Mouse (Mus musculus): ENCODE data around the gene Ugt1a8.

Ugt1a8 gene

GRCm38 (mm10) chr1:88235894-88236415 is 148.3 kb downstream of the Ugt1a8 start:
- no peak for DNase-seq (ENCODE audit: low read depth)

DNA sequence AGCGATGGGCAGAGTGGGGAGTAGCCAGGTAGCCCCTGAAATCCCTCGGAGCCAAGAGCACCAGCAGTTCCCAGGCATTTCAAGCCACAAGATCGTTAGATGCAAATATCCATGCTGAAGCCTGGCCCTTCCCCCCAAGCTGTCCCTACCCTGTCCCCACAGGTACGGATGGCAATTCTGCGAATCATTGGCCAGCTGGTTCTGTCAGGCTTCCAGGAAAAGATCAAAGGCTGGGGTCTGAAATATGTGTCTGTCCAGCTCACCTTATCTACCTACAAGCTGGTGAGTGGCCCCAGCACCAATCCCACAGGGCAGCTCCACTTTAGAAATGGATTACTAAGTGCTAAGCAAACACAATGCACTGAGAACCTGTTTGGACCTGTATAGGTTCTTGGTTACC is 149.7 kb downstream of the Ugt1a8 start:
- DNase-seq (ENCODE audit: low read depth) = no peak

DNA sequence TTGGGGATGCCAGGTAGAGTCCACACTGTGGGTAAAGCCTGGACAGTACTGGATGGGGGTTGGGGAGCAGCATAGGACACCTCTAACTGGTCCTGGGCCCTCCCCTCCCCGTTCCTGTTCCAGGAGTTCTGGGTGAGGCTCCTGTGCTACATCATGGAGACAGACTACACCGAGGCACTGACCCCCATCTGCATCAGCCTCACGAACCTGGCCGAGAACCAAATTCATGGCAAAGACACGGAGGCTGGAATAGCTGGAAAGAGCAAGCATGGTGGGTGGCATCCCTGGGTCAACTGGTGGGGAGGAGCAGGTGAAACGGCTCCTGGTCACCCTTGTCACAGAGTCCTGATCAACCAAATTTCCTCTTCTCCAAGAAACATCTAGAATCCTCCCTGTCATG is 151.2 kb downstream of the Ugt1a8 start:
- DNase-seq (ENCODE audit: low read depth) = no peak

- DNase-seq (ENCODE audit: low read depth) = no peak
Observed at GRCm38 (mm10) chr1:88240072-88240471, 152.5 kb downstream of the Ugt1a8 start.

GRCm38 (mm10) chr1:88240579-88240978 is 153.0 kb downstream of the Ugt1a8 start:
- DNase-seq (ENCODE audit: low read depth) = no peak

DNA sequence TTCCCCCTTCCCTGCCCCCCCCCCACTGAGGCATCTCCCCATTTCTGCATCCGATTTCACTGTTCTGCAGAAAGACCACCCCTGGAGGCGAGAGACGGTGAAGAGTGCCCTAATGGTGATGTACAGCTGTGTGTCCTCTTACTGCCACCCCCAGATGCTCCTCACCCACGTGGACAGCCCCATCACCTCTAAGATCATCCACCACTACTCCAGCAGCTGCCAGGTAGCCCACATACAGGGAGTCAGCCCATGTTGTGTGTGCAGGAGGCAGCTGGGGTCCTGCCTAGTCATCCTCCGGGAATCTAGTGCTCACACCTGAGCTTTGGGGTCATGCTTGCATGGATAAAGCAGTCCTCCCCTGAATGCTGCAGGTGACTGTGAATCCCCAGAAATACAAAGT is 156.2 kb downstream of the Ugt1a8 start:
- DNase-seq (ENCODE audit: low read depth) = no peak

DNA sequence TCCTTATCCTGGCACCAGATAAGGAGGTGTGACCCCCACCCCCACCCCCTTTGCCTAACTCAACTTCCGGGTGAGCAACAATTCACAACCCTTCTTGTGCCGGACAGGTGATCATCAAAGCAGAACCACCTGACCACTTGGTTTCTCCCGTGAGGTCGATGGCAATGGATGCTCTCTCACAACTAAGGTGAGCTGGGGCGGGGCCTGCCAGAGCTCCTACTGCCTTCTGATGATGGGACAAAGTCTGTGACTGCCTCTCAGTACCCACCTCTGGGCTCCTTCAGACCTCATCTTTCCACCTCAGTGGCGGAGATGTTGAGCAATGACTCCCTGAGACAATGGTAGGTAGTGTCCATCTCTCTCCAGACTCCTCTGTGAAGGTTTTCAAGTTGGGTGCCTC is 158.3 kb downstream of the Ugt1a8 start:
- DNase-seq (ENCODE audit: low read depth) = no peak

- no peak for DNase-seq (ENCODE audit: low read depth)
Observed at GRCm38 (mm10) chr1:88246386-88246785, 158.8 kb downstream of the Ugt1a8 start.

DNA sequence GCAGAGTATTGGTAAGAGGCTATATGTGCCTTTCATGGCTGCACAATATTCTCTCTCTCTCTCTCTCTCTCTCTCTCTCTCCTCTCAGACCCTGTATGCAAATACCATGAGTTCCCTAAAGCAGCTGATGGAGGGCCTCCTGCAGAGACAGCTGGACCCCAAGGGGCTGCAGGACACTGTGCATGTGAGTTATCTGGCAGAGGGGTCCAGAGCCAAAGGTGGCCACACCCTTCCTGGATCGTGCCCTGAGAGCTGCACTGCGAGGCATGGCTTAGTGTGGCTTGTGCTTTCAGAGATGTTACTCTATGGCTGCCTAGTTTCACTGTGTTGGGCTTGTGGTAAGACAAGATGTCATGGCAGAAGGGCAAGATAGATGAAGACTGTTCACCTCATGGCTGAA is 160.0 kb downstream of the Ugt1a8 start:
- no peak for DNase-seq (ENCODE audit: low read depth)

DNA sequence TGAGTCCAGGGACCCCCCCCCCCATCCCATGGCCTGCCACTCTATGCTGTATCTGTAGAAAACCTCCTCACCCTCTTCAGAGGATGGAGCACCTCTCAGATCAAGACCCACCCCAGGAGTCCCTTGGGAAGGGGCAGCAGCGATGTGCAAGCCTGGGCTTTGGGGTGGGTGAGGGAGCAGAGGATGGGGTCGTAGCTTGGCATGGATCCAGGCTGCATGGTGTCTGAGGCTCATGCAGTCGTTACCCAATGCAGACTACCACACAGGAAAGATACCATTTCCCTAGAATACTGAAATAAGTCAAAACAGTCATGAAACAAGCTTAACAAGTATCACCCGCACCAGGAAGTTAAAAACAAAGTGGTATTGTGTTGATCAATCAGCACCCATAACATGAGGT is 161.0 kb downstream of the Ugt1a8 start:
- no peak for DNase-seq (ENCODE audit: low read depth)

GRCm38 (mm10) chr1:88249596-88249995 is 162.0 kb downstream of the Ugt1a8 start:
- DNase-seq (ENCODE audit: low read depth) = no peak

DNA sequence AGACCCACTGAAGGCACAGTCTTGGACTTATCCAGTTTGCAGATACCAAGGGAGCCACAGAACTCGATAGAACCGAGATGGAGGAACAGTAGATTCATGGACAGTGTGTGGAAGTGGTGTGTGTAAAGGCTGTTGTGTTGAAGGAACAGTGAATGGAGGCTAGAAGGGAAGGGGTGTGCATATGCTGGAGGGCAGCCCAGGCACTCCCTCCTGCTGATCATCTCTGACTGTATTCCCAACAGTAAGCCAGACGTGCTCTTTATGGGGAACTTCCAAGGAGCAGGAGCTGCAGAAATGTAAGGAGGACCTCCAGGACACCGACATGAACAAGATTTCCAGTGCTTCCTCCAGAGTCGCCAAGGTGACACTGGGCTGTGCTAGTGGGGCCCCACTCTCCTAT is 162.4 kb downstream of the Ugt1a8 start:
- no peak for DNase-seq (ENCODE audit: low read depth)

- DNase-seq (ENCODE audit: low read depth) = no peak
Observed at GRCm38 (mm10) chr1:88253106-88253505, 165.5 kb downstream of the Ugt1a8 start.

DNA sequence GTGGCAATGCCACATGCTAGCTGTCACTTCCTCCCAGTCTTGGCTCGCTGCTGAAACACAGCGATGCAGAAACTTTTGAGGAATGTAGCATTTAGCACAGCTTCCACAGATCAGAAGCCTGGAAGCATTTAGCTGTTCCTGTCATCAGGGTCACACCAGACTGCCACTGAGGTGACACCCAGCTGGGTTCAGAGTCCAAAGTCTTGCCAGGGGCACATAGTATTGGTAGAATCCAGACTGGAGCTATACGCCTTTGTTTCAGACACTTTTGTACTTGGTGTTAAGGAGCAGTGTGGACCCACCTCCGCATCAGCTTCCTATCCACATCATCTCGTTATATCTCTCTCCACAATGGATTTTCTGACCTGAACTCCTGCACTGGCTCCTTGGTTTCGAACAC is 165.9 kb downstream of the Ugt1a8 start:
- no peak for DNase-seq (ENCODE audit: low read depth)

DNA sequence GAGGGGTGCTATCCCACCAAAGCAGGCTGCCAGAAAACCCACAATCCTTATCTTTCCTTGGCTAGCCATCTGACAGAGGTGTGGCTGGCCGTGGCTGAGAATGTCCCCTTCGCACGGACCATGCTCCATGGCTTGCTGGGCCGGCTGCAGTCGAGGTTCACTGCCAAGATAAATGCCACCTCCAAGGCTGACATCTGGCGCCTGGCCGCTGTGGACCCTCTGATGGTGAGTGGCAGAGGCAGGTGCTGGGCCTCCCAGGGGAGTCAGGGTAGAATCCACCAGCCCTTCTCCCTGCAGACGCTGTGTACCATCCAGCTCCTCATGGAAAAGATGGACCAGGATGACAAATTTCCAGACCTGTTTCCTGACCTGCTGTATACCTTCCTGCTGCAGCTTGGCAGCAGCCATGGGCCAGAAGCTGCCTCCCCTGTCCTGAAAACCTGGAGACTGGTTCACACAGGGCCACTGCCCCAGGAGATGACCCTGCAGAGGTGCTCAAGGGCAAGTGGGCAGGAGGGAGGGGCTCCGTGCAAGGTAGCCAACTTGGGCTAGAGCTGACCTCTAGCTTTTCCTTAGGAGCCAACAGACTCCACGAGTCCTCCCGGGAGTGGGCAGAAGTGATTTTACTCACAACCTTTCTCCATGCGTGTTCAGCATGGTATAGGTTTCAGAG is 167.3 kb downstream of the Ugt1a8 start:
- no peak for DNase-seq (ENCODE audit: low read depth)

DNA sequence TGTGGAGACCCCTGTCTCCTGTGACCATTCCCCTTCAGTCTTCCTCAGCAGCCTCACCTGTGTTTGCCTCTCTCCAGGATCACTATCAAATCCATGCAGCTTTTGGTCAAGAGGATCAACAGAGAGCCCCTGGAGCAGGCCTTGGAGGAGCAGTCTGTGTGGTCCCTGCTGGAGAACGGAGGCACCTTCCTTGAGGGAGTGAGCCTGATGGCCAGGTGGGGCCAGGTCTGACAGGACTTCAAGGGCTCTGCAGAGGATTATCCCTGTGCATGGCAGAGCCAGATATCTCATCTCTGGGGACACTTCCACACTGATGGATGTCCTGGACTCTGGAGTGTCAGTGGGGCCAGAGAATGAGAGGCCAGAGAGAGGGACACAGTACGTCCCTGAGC is 167.8 kb downstream of the Ugt1a8 start:
- DNase-seq (ENCODE audit: low read depth) = no peak

- no peak for DNase-seq (ENCODE audit: low read depth)
Observed at GRCm38 (mm10) chr1:88255989-88256754, 168.6 kb downstream of the Ugt1a8 start.

- DNase-seq (ENCODE audit: low read depth) = no peak
Observed at GRCm38 (mm10) chr1:88256886-88257663, 169.5 kb downstream of the Ugt1a8 start.

DNA sequence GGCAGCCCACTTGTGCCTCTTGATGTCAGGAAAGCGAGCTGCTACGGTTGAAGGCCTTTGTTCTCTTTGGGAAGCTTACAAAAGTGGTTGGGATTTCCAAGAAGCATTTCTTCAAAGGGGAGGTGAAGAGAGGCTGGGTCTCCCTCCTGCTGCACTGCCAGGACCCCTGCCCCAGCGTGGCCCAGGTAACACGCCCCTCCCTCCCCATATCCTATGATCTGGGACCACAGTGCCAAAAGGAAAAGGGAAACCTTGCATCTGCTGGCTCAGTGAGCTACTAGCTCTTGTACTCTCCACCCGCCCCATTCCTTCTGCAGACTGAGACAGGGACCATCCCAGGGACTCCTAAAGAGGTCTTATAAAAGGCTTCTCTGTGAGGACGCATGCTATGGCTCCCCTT is 170.1 kb downstream of the Ugt1a8 start:
- no peak for DNase-seq (ENCODE audit: low read depth)

- no peak for DNase-seq (ENCODE audit: low read depth)
Observed at GRCm38 (mm10) chr1:88258361-88258760, 170.7 kb downstream of the Ugt1a8 start.

DNA sequence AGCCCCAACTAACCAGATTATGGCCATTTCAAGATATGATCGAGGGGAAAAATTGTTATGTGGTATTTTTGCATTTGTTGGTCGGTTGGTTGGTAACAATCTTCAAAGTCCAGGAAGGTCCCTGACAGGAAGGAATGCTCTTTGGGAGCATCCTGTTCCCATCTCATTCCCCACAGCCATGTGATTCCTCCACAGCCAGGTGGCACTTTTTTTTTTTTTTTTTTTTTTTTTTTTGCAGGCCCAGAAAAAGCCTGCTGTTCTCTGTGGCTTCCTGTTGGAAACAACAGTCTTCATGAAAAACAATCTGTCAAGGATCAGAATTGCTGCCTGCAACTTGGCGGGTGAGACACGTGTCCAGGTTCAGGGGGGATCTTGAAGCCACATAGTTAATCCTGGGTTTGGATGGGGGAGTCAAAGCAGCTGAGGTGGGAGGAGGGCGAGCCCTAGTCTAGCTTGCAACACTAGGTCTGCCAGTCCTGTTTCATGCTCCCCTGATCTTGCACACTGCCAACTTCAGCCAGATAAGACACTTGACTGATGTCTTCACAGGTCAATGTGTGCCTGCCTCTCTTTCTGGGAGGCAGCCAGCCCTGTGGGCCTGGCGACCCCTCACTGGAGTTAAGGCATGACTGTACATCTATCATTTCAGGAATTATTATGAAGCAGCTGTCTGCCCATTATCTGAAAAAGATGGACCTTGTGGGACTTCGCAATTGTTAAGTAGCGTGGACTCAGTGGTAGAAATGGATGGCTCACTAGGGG is 171.4 kb downstream of the Ugt1a8 start:
- DNase-seq (ENCODE audit: low read depth) = no peak

- no peak for DNase-seq (ENCODE audit: low read depth)
Observed at GRCm38 (mm10) chr1:88259643-88260024, 172.0 kb downstream of the Ugt1a8 start.
